In the genomic region with DNA sequence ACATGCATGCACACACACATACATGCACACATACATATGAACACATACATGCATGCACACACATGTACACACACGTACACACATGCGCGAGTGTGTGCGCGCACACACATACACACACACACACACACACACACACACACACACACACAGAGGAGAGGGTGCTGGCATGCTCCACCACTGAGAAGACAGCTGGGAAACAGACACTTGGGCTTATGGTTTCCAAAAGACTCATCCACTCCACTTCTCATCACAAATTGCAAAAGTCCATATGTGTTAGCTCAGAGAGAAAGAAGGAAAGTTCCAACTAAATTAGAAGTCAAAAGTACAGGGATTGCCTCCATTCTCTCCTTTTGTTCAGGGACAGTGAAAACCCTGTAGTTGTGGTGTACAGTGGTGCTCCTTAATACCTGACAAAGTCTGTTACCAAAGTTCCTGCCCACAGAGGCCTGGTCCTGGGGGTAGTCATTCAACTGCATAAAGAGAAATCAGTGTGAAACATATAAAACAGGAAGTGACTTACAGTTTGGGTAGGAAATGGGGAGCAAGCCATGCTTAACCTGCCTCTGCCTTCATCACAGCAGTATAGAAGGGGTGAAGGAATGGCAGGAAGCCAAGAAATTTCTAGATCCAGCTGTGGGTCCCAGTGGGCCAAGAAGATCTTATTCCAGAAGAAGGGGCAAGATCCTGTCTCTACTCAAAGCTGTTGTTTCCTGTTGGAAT, we compare ENCODE assay signal across 23 mouse cellular contexts.
DNase-seq lines count a peak whose midpoint lies in the region; ATAC-seq and TF ChIP-seq lines count a peak whose summit lies in the region.
"Had no signal": no experiment of that assay in that cellular context is flagged by ENCODE, and none has a peak within 500 bp of the region (broad histone marks: within the 10 kb centered on the region; RNA-seq: fewer than 3 reads in every experiment).

No protein-coding gene starts in this region.

- no peaks in the 10 kb centered on the region for H3K27me3 ChIP-seq in forebrain, embryonic 16.5 days (replicated peaks; ENCODE audit: control insufficient read depth, insufficient read depth, low read length)
- H3K27me3 ChIP-seq in forebrain, embryonic 13.5 days = no peaks in the 10 kb centered on the region
- no peaks in the 10 kb centered on the region for H3K27me3 ChIP-seq in midbrain, postnatal 0 days (ENCODE audit: insufficient read depth, low read length)
- H3K27me3 ChIP-seq: heart, embryonic 12.5 days; limb, embryonic 12.5 days; liver, embryonic 15.5 days; lung, embryonic 15.5 days; midbrain, embryonic 15.5 days; Patski had no signal

- H3K9me3 ChIP-seq in forebrain, embryonic 16.5 days (ENCODE audit: control insufficient read depth, low read length) = no peaks in the 10 kb centered on the region
- no peaks in the 10 kb centered on the region; the same call in 1 of the 2 replicates for H3K9me3 ChIP-seq in forebrain, embryonic 13.5 days (replicated peaks)
- no peaks in the 10 kb centered on the region for H3K9me3 ChIP-seq in midbrain, postnatal 0 days (ENCODE audit: low read length)
- H3K9me3 ChIP-seq: liver, embryonic 15.5 days; lung, embryonic 15.5 days; midbrain, embryonic 15.5 days had no signal

- TF ChIP-seq CTCF in midbrain, postnatal 0 days (IDR thresholded peaks at IDR 0.05) = no peak

- H3K9ac ChIP-seq in forebrain, embryonic 16.5 days (replicated peaks; ENCODE audit: low read depth, low read length) = no peak overlapping the region
- H3K9ac ChIP-seq in forebrain, embryonic 13.5 days = no peak overlapping the region
- no peak overlapping the region for H3K9ac ChIP-seq in midbrain, postnatal 0 days (replicated peaks; ENCODE audit: low read length, poor library complexity, severe bottlenecking)
- H3K9ac ChIP-seq: heart, embryonic 12.5 days; hindbrain, embryonic 14.5 days; limb, embryonic 12.5 days; liver, embryonic 15.5 days; lung, embryonic 15.5 days; midbrain, embryonic 15.5 days had no signal

- ATAC-seq in forebrain, embryonic 16.5 days = peak; percentile 33; the same call in 1 of the 2 replicates
- no peak for ATAC-seq in forebrain, embryonic 13.5 days
- peak; percentile 14 to 27; a peak in 1 of 4 replicates for ATAC-seq in hematopoietic stem cell, adult 5-6 weeks (replicated peaks in 1 of 2; ENCODE audit: insufficient read depth in 1 of 2, low FRiP score in 2 of 2, low TSS enrichment in 1 of 2, low read depth in 1 of 2, poor library complexity in 2 of 2, severe bottlenecking in 2 of 2)
- ATAC-seq in midbrain, postnatal 0 days (ENCODE audit: low FRiP score) = no peak
- ATAC-seq: midbrain, embryonic 15.5 days; Patski had no signal

- 90% methylated on average over 5 of the region's 5 CpGs for WGBS in forebrain, embryonic 16.5 days
- 97% methylated on average over 5 of the region's 5 CpGs for WGBS in forebrain, embryonic 13.5 days
- 95% methylated on average over 5 of the region's 5 CpGs for WGBS in midbrain, postnatal 0 days

- DNase-seq in spleen, postnatal 36 days (ENCODE audit: low spot score in 2 of 2) = peak; percentile 3 to 4
- no peak for DNase-seq in spleen, postnatal 14 days (ENCODE audit: low spot score in 2 of 2)
- no peak for DNase-seq in midbrain, postnatal 0 days (ENCODE audit: low spot score)
- DNase-seq in left cerebral cortex, postnatal 10 days (ENCODE audit: extremely low spot score in 1 of 2, low spot score in 2 of 2) = no peak
- DNase-seq: adrenal gland, postnatal 25 days; cerebellum, adult 11-12 months; kidney, adult 11 months; kidney, postnatal 14 days; spleen, adult 18-20 months; thymus, postnatal 4 days had no signal

- no peaks in the 10 kb centered on the region for H3K4me1 ChIP-seq in forebrain, embryonic 16.5 days (replicated peaks; ENCODE audit: control insufficient read depth, insufficient read depth, low read length)
- H3K4me1 ChIP-seq in forebrain, embryonic 13.5 days = no peaks in the 10 kb centered on the region
- H3K4me1 ChIP-seq in midbrain, postnatal 0 days (ENCODE audit: insufficient read depth, low read length) = no peaks in the 10 kb centered on the region
- H3K4me1 ChIP-seq: heart, embryonic 12.5 days; limb, embryonic 12.5 days; liver, embryonic 15.5 days; midbrain, embryonic 10.5 days; midbrain, embryonic 15.5 days had no signal

- H3K36me3 ChIP-seq in forebrain, embryonic 16.5 days (ENCODE audit: control insufficient read depth, insufficient read depth) = no peaks in the 10 kb centered on the region
- no peaks in the 10 kb centered on the region for H3K36me3 ChIP-seq in forebrain, embryonic 13.5 days (ENCODE audit: poor library complexity, severe bottlenecking)
- no peaks in the 10 kb centered on the region for H3K36me3 ChIP-seq in midbrain, postnatal 0 days (ENCODE audit: insufficient read depth, low read length)
- H3K36me3 ChIP-seq: G1E; limb, embryonic 12.5 days; liver, embryonic 15.5 days; lung, embryonic 15.5 days; midbrain, embryonic 10.5 days; midbrain, embryonic 15.5 days had no signal

- intact Hi-C loops in left cerebral cortex, postnatal 10 days (cut with DNase I) = no loop called here

- H3K4me3 ChIP-seq in forebrain, embryonic 16.5 days (replicated peaks; ENCODE audit: low read length) = no peak overlapping the region
- no peak overlapping the region for H3K4me3 ChIP-seq in forebrain, embryonic 13.5 days
- H3K4me3 ChIP-seq in midbrain, postnatal 0 days (ENCODE audit: low read depth, low read length) = no peak overlapping the region
- H3K4me3 ChIP-seq: heart, embryonic 12.5 days; limb, embryonic 12.5 days; liver, embryonic 15.5 days; lung, embryonic 15.5 days; midbrain, embryonic 10.5 days; midbrain, embryonic 15.5 days had no signal

- H3K27ac ChIP-seq in forebrain, embryonic 16.5 days (ENCODE audit: low read length) = no peak overlapping the region
- no peak overlapping the region for H3K27ac ChIP-seq in forebrain, embryonic 13.5 days
- H3K27ac ChIP-seq in midbrain, postnatal 0 days (ENCODE audit: low read depth, low read length) = no peak overlapping the region
- H3K27ac ChIP-seq: hindbrain, embryonic 14.5 days; limb, embryonic 12.5 days; liver, embryonic 15.5 days; lung, embryonic 15.5 days; macrophage; midbrain, embryonic 10.5 days; midbrain, embryonic 15.5 days had no signal

- H3K4me2 ChIP-seq in forebrain, embryonic 16.5 days (ENCODE audit: low read length) = no peak overlapping the region
- no peak overlapping the region for H3K4me2 ChIP-seq in forebrain, embryonic 13.5 days
- H3K4me2 ChIP-seq in midbrain, postnatal 0 days (ENCODE audit: low read depth, low read length, poor library complexity, severe bottlenecking) = no peak overlapping the region
- H3K4me2 ChIP-seq: heart, embryonic 12.5 days; hindbrain, embryonic 14.5 days; limb, embryonic 12.5 days; liver, embryonic 15.5 days; lung, embryonic 15.5 days; midbrain, embryonic 15.5 days had no signal

Comparison
In these comparisons a context has a peak if more than half of its experiments do, and no peak if none do; other contexts are left out.
1. ATAC-seq: peak in forebrain, embryonic 16.5 days (single experiment) and hematopoietic stem cell, adult 5-6 weeks (2 of 2); none in forebrain, embryonic 13.5 days (single experiment) and midbrain, postnatal 0 days (single experiment).
2. DNase-seq: peak in spleen, postnatal 36 days (2 of 2); none in spleen, postnatal 14 days (0 of 2), midbrain, postnatal 0 days (single experiment) and left cerebral cortex, postnatal 10 days (0 of 2).